Mouse (Mus musculus) liver, adult 2 months (tissue): ENCODE measurements around the gene Cdk11b.
A peak's percentile ranks its signal among the peaks of the same experiment; 100 is the strongest.

Experiments
- CTCF ChIP-seq: fragments of 200-500 bp; IDR thresholded peaks from 2 replicates; pipeline ENCODE4 v1.5.1; 2011; ENCODE audit warnings: low read depth, low read length, control low read depth
- POLR2A ChIP-seq: fragments of 200-500 bp; IDR thresholded peaks from 2 replicates; pipeline ENCODE4 v1.6.1; 2011; ENCODE audit warnings: low read length, control low read depth; ENCODE audit not compliant: insufficient read depth; ENCODE audit errors: extremely low read depth

DNA sequence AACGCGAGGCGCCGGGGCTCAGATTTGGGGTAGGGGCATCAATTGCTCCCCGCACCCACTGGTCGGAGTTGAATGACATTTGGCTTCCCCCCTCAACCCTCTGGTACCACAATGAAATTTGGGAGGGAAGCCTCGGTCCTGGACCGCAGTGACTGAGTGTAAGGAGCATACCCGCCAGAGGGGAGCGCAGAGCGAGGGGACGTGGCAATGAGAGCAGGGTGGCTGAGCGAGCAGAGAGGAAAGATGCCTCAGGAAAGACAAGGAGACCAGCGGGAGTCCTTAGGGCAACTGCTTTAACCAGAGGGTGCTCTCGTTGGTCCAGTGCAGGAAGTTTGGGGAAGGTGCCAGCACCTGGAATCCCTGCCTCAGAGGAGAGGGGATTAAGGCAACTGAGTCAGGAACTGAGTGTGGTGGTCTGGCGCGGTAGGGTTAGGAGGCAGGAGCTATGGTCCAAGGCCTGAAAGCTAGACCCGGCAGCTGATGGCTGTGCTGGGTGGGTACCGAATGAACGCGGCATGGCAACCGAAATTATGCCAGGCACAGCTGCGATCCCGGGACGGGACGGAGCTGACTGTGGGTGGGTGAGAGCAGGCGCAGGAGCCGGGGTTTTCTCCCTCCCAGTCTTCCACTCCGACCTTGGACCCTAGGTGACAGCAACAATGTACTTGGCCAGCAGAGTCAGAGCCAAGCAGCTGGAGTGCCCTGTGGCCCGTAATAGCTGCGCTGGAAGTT lies 29.0 kb downstream of the Cdk11b start:
- TF ChIP-seq CTCF (peak; percentile 10; the same call in 1 of the 2 replicates), POLR2A (no peak)
